Mouse (Mus musculus) embryonic facial prominence, embryonic 11.5 days (tissue): ENCODE data around the gene AY074887. TPM values are rescaled to one million over a fixed set of nuclear protein-coding genes. Genes with fewer than 3 reads are reported as not detected.

Experiments
- ATAC-seq: fragments of 200-750 bp; cut with Nextera tagmentation; replicated peaks from 2 replicates; pipeline ENCODE4 v1.8.0; 2017; ENCODE audit warnings: low read depth; ENCODE audit not compliant: insufficient number of reproducible peaks, low FRiP score, low TSS enrichment
- DNase-seq: peaks from one replicate; pipeline ENCODE4 v3.0.0-alpha.2; 2015; ENCODE audit warnings: low spot score
- H3K27ac ChIP-seq: fragments of 300-500 bp; sonication (generic); replicated peaks from 2 replicates; pipeline ENCODE4 v1.5.1; 2014; ENCODE audit warnings: mild to moderate bottlenecking, low read depth, low read length, control low read depth
- H3K27me3 ChIP-seq: fragments of 300-500 bp; sonication (generic); 2 replicates; pipeline ENCODE4 v1.6.1; 2014; ENCODE audit warnings: mild to moderate bottlenecking, low read length, moderate library complexity, mixed read lengths; ENCODE audit not compliant: control insufficient read depth, insufficient read depth
- H3K36me3 ChIP-seq: fragments of 300-500 bp; sonication (generic); replicated peaks from 2 replicates; pipeline ENCODE4 v1.6.1; 2014; ENCODE audit warnings: low read depth, mild to moderate bottlenecking, low read length, moderate library complexity, mixed read lengths; ENCODE audit not compliant: control insufficient read depth, insufficient read depth
- H3K4me1 ChIP-seq: fragments of 300-500 bp; sonication (generic); 2 replicates; pipeline ENCODE4 v1.6.1; 2014; ENCODE audit warnings: low read length, mixed read lengths; ENCODE audit not compliant: control insufficient read depth, insufficient read depth
- H3K4me2 ChIP-seq: fragments of 300-500 bp; sonication (generic); 2 replicates; pipeline ENCODE4 v1.6.1; 2014; ENCODE audit warnings: low read depth, mild to moderate bottlenecking, control low read depth, low read length, moderate library complexity
- H3K4me3 ChIP-seq: fragments of 300-500 bp; sonication (generic); 2 replicates; pipeline ENCODE4 v1.5.1; 2014; ENCODE audit warnings: low read depth, low read length, control low read depth
- H3K9ac ChIP-seq: fragments of 300-500 bp; sonication (generic); replicated peaks from 2 replicates; pipeline ENCODE4 v1.6.1; 2014; ENCODE audit warnings: mild to moderate bottlenecking, control low read depth, low read length
- H3K9me3 ChIP-seq: fragments of 300-500 bp; sonication (generic); replicated peaks from 2 replicates; pipeline ENCODE4 v1.6.1; 2016; ENCODE audit warnings: mild to moderate bottlenecking, low read length, inconsistent platforms, mixed read lengths; ENCODE audit not compliant: control insufficient read depth
- WGBS: fragments of 180-500 bp; shearing (Covaris S2); extraction: QIAGEN DNeasy Blood & Tissue Kit; methylation state at CpG from one replicate; pipeline ENCODE4 v1.1.7; 2014; 5-methylcytosine and 5-hydroxymethylcytosine counted together
- polyA plus RNA-seq: library from polyadenylated mRNA; unstranded; fragments of >200 nt; fragmentation: Nextera tagmentation; extraction: Ambion mirVana; gene quantifications from 2 replicates; pipeline ENCODE4 v1.2.1, GENCODE M21; 2014

The AY074887 gene
- polyA plus RNA-seq, 1 experiment from 2014 or later, result 1.6 TPM

DNA sequence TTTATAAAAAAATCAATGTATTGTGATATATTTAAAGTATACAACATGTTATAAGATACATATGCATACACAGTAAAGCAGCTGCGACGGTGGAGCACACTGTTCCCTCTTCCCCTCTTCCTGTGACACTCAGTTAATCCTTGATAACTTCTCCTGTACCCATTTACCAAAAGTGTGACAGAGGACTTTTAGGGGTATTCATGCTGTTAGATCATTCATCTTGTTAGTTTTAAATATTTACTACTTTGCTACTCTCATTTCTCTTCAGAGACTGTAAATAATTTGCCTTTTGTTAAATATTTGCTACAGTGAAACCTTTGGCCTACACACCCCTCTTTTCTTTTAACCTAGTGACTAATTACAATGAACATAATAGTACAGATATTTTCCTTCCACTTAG lies 18.4 kb downstream of the AY074887 start:
- Histone ChIP-seq H3K27ac (no peak overlapping the region), H3K36me3 (no peaks in the 10 kb centered on the region), H3K4me1 (no peaks in the 10 kb centered on the region), H3K9me3 (no peaks in the 10 kb centered on the region), H3K4me2 (no peak overlapping the region), H3K4me3 (no peak overlapping the region), H3K9ac (no peak overlapping the region), H3K27me3 (no peaks in the 10 kb centered on the region)
- 67% methylated on average over 2 of the region's 2 CpGs for WGBS
- ATAC-seq (no peak), DNase-seq (no peak)

DNA sequence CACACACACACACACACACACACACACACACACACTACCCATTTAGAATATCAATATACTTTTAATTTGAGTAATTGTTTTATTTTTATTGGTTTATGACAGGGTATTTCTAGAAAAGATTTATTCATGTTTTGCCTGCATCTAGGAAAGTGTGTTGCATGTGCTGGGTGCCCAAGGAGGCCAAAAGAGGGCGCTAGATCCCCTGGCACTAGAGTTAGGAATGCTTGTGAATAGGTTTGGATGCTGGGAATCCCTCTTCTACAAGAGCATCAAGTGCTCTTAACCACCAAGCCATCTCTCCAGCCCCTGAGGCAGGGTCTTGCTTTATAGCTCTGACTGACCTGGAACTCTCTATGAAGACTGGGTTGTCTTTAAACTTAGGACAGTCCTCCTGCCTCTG lies 19.0 kb downstream of the AY074887 start:
- no peak overlapping the region for H3K4me2 ChIP-seq
- DNase-seq (no peak), ATAC-seq (no peak)
- H3K36me3 ChIP-seq, result no peaks in the 10 kb centered on the region
- H3K4me3 ChIP-seq, result no peak overlapping the region
- H3K4me1 ChIP-seq, result no peaks in the 10 kb centered on the region
- H3K9ac ChIP-seq, result no peak overlapping the region
- H3K9me3 ChIP-seq, result no peaks in the 10 kb centered on the region
- H3K27ac ChIP-seq, result no peak overlapping the region
- 7% methylated on average over 1 of the region's 1 CpGs for WGBS
- no peaks in the 10 kb centered on the region for H3K27me3 ChIP-seq

- DNase-seq (no peak), ATAC-seq (no peak)
- Histone ChIP-seq H3K36me3 (no peaks in the 10 kb centered on the region), H3K4me3 (no peak overlapping the region), H3K4me2 (no peak overlapping the region), H3K27ac (no peak overlapping the region), H3K9ac (no peak overlapping the region), H3K4me1 (no peaks in the 10 kb centered on the region), H3K27me3 (no peaks in the 10 kb centered on the region), H3K9me3 (no peaks in the 10 kb centered on the region)
- WGBS, result 81% methylated on average over 1 of the region's 1 CpGs
Measured at GRCm38 (mm10) chr9:54930741-54931140, 20.1 kb downstream of the AY074887 start.

DNA sequence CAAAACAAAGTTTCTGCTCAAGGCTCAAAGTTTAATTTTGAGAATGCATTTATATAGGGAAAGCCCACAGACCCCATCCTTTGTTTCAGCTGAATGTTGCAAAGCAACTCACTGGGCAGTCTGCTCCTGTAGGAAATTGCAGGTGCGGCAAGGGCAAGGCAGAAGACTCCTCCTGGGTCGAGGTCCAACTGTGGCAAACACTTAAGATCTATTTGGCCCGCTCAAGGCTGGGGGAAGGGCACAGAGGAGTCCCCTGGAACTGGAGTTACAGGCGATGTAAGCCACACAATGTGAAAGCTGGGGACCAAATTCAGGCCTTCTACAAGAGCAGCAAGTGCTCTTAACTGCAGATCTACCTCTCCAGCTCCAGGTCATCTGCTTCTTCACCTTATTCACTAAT lies 30.9 kb downstream of the AY074887 start:
- no peak overlapping the region for H3K4me2 ChIP-seq
- WGBS, result 55% methylated on average over 4 of the region's 4 CpGs
- no peaks in the 10 kb centered on the region for H3K9me3 ChIP-seq
- H3K27me3 ChIP-seq, result no peaks in the 10 kb centered on the region
- no peak for ATAC-seq
- H3K9ac ChIP-seq, result no peak overlapping the region
- no peak overlapping the region for H3K27ac ChIP-seq
- DNase-seq, result no peak
- H3K4me1 ChIP-seq, result no peaks in the 10 kb centered on the region
- no peaks in the 10 kb centered on the region for H3K36me3 ChIP-seq
- H3K4me3 ChIP-seq, result no peak overlapping the region

- H3K4me1 ChIP-seq, result no peaks in the 10 kb centered on the region
- DNase-seq (no peak), ATAC-seq (no peak)
- no peak overlapping the region for H3K4me3 ChIP-seq
- no peaks in the 10 kb centered on the region for H3K27me3 ChIP-seq
- H3K9me3 ChIP-seq, result no peaks in the 10 kb centered on the region
- 96% methylated on average over 5 of the region's 5 CpGs for WGBS
- H3K27ac ChIP-seq, result no peak overlapping the region
- no peaks in the 10 kb centered on the region for H3K36me3 ChIP-seq
- H3K9ac ChIP-seq, result no peak overlapping the region
- no peak overlapping the region for H3K4me2 ChIP-seq
Measured at GRCm38 (mm10) chr9:54918781-54919180, 32.0 kb downstream of the AY074887 start.

GRCm38 (mm10) chr9:54918191-54918590 lies 32.6 kb downstream of the AY074887 start:
- no peak overlapping the region for H3K27ac ChIP-seq
- no peaks in the 10 kb centered on the region for H3K27me3 ChIP-seq
- WGBS, result 79% methylated on average over 2 of the region's 2 CpGs
- H3K4me1 ChIP-seq, result no peaks in the 10 kb centered on the region
- ATAC-seq, result no peak
- no peak overlapping the region for H3K4me2 ChIP-seq
- no peak overlapping the region for H3K4me3 ChIP-seq
- no peaks in the 10 kb centered on the region for H3K36me3 ChIP-seq
- H3K9me3 ChIP-seq, result no peaks in the 10 kb centered on the region
- no peak overlapping the region for H3K9ac ChIP-seq
- DNase-seq, result no peak

GRCm38 (mm10) chr9:54917010-54917677 lies 33.7 kb downstream of the AY074887 start, which contains the start of gene Hykk:
TSS of gene Hykk (plus strand) at chr9:54917283.
- Histone ChIP-seq H3K4me2 (peak within 1 kb of the TSS; percentile 76), H3K9me3 (no peaks in the 10 kb centered on the region), H3K9ac (peak within 1 kb of the TSS; percentile 59), H3K4me1 (no peaks in the 10 kb centered on the region), H3K4me3 (peak within 1 kb of the TSS; percentile 67), H3K36me3 (no peaks in the 10 kb centered on the region), H3K27me3 (no peaks in the 10 kb centered on the region), H3K27ac (peak within 1 kb of the TSS; percentile 7; the same call in 1 of the 2 replicates)
- ATAC-seq (peak; percentile 99), DNase-seq (peak; percentile 95)
- WGBS, result under 1% methylated on average over 34 of the region's 34 CpGs

DNA sequence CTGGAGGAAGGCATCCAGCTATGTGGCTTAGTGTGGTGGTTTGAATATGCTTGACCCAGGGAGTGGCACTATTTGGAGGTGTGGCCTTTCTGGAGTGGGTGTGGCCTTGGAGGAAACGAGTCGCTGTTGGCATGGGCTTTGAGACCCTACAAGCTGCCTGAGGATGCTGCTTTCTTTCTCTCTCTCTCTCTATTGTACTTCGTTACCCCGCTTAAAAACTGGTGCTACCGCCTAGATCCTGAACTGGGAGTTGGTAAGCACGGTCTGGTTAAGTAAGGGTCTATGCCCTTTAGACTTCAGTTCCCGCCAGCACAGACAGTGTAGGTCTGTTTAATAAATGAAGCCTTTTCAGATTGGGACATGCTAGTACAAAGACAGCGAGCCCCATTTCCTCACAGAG lies 34.4 kb downstream of the AY074887 start:
- H3K4me3 ChIP-seq, result no peak overlapping the region
- H3K9ac ChIP-seq, result no peak overlapping the region
- no peaks in the 10 kb centered on the region for H3K27me3 ChIP-seq
- H3K27ac ChIP-seq, result no peak overlapping the region
- DNase-seq (no peak), ATAC-seq (no peak; the same call in 1 of the 2 replicates)
- H3K36me3 ChIP-seq, result no peaks in the 10 kb centered on the region
- peak overlapping the region; percentile 23 for H3K4me2 ChIP-seq
- H3K4me1 ChIP-seq, result no peaks in the 10 kb centered on the region
- no peaks in the 10 kb centered on the region for H3K9me3 ChIP-seq
- 77% methylated on average over 8 of the region's 8 CpGs for WGBS
